Mouse (Mus musculus) forebrain, embryonic 10.5 days (tissue): Measurements from ENCODE around the gene Dlgap1. TPM values are rescaled to one million over a fixed set of nuclear protein-coding genes. Genes with fewer than 3 reads are reported as not detected.
A peak's percentile ranks its signal among the peaks of the same experiment; 100 is the strongest.

ENCODE experiments used
- DNase-seq: peaks from one replicate; pipeline ENCODE4 v3.0.0-alpha.2; 2017; ENCODE audit warnings: low spot score; ENCODE audit errors: extremely low spot score
- H3K27ac ChIP-seq: fragments of 300-500 bp; sonication (generic); 2 replicates; pipeline ENCODE4 v1.5.1; 2016; ENCODE audit warnings: mild to moderate bottlenecking
- H3K27me3 ChIP-seq: fragments of 300-500 bp; sonication (generic); 2 replicates; pipeline ENCODE4 v1.6.1; 2016; ENCODE audit warnings: mild to moderate bottlenecking; ENCODE audit not compliant: poor library complexity, severe bottlenecking
- H3K36me3 ChIP-seq: fragments of 300-500 bp; sonication (generic); replicated peaks from 2 replicates; pipeline ENCODE4 v1.6.1; 2016; ENCODE audit warnings: mild to moderate bottlenecking, moderate library complexity
- H3K4me1 ChIP-seq: fragments of 300-500 bp; sonication (generic); 2 replicates; pipeline ENCODE4 v1.6.1; 2016
- H3K4me3 ChIP-seq: fragments of 300-500 bp; sonication (generic); 2 replicates; pipeline ENCODE4 v1.5.1; 2016; ENCODE audit warnings: mild to moderate bottlenecking, moderate library complexity
- H3K9me3 ChIP-seq: fragments of 300-500 bp; sonication (generic); 2 replicates; pipeline ENCODE4 v1.6.1; 2016; ENCODE audit warnings: mild to moderate bottlenecking, moderate library complexity
- WGBS: fragments of 180-500 bp; shearing (Covaris S2); methylation state at CpG from one replicate; pipeline ENCODE4 v1.1.7; 2016; 5-methylcytosine and 5-hydroxymethylcytosine counted together
- polyA plus RNA-seq: library from polyadenylated mRNA; unstranded; fragments of >200 nt; fragmentation: Nextera tagmentation; extraction: Ambion mirVana; gene quantifications from 2 replicates; pipeline ENCODE4 v1.2.1, GENCODE M21; 2016

Dlgap1 gene
- polyA plus RNA-seq, 1 experiment from 2014 or later: 0.82 TPM

- peaks cover 2% of the 10 kb centered on the region; the same call in 1 of the 2 replicates for H3K9me3 ChIP-seq
- DNase-seq: no peak
- no peak overlapping the region for H3K4me3 ChIP-seq
- H3K27me3 ChIP-seq: no peaks in the 10 kb centered on the region
- H3K4me1 ChIP-seq: no peaks in the 10 kb centered on the region
- no peaks in the 10 kb centered on the region for H3K36me3 ChIP-seq
- H3K27ac ChIP-seq: no peak overlapping the region
- WGBS: 77% methylated on average over 5 of the region's 5 CpGs
These were observed 552.4 kb downstream of the Dlgap1 start for GRCm38 (mm10) chr17:70521058-70521851.

GRCm38 (mm10) chr17:70521971-70522370, 553.1 kb downstream of the Dlgap1 start:
- Histone ChIP-seq H3K4me3 (no peak overlapping the region), H3K4me1 (no peaks in the 10 kb centered on the region), H3K9me3 (0 out of 2 replicates have a peak, but pooled peaks cover 2% of the 10 kb centered on the region), H3K36me3 (no peaks in the 10 kb centered on the region), H3K27ac (no peak overlapping the region), H3K27me3 (no peaks in the 10 kb centered on the region)
- peak; percentile 12 for DNase-seq
- whole genome bisulfite sequencing: 47% methylated on average over 11 of the region's 11 CpGs

- H3K36me3 ChIP-seq: no peaks in the 10 kb centered on the region
- no peak overlapping the region for H3K27ac ChIP-seq
- WGBS: 70% methylated on average over 3 of the region's 3 CpGs
- no peak overlapping the region for H3K4me3 ChIP-seq
- DNase-seq: no peak
- no peaks in the 10 kb centered on the region for H3K9me3 ChIP-seq
- H3K4me1 ChIP-seq: no peaks in the 10 kb centered on the region
- no peaks in the 10 kb centered on the region for H3K27me3 ChIP-seq
These were observed 557.1 kb downstream of the Dlgap1 start for GRCm38 (mm10) chr17:70525990-70526389.

GRCm38 (mm10) chr17:70527101-70527500, 558.2 kb downstream of the Dlgap1 start:
- Histone ChIP-seq H3K27me3 (no peaks in the 10 kb centered on the region), H3K4me3 (no peak overlapping the region), H3K9me3 (no peaks in the 10 kb centered on the region), H3K27ac (no peak overlapping the region), H3K36me3 (no peaks in the 10 kb centered on the region), H3K4me1 (no peaks in the 10 kb centered on the region)
- no peak for DNase-seq
- WGBS: 36% methylated on average over 9 of the region's 9 CpGs

- WGBS: 64% methylated on average over 7 of the region's 7 CpGs
- DNase-seq: no peak
These were observed 559.6 kb downstream of the Dlgap1 start for GRCm38 (mm10) chr17:70528196-70529187.

GRCm38 (mm10) chr17:70534321-70534720, 565.4 kb downstream of the Dlgap1 start:
- Histone ChIP-seq H3K27ac (no peak overlapping the region), H3K9me3 (no peaks in the 10 kb centered on the region), H3K36me3 (no peaks in the 10 kb centered on the region), H3K4me1 (no peaks in the 10 kb centered on the region), H3K4me3 (no peak overlapping the region), H3K27me3 (no peaks in the 10 kb centered on the region)
- WGBS: 86% methylated on average over 3 of the region's 3 CpGs
- no peak for DNase-seq

More at GRCm38 (mm10) chr17:70528196-70529187, 559.6 kb downstream of the Dlgap1 start:
- H3K27ac ChIP-seq: no peak overlapping the region
- H3K4me1 ChIP-seq: no peaks in the 10 kb centered on the region
- no peaks in the 10 kb centered on the region for H3K36me3 ChIP-seq
- no peaks in the 10 kb centered on the region for H3K9me3 ChIP-seq
- H3K27me3 ChIP-seq: no peaks in the 10 kb centered on the region
- H3K4me3 ChIP-seq: no peak overlapping the region

GRCm38 (mm10) chr17:70541816-70542215, 572.9 kb downstream of the Dlgap1 start:
- Histone ChIP-seq H3K27me3 (no peaks in the 10 kb centered on the region), H3K4me3 (no peak overlapping the region), H3K27ac (no peak overlapping the region), H3K4me1 (no peaks in the 10 kb centered on the region), H3K36me3 (no peaks in the 10 kb centered on the region), H3K9me3 (no peaks in the 10 kb centered on the region)
- DNase-seq: no peak
- WGBS: 91% methylated on average over 4 of the region's 4 CpGs

- no peaks in the 10 kb centered on the region for H3K9me3 ChIP-seq
- H3K27me3 ChIP-seq: no peaks in the 10 kb centered on the region
- H3K4me1 ChIP-seq: no peaks in the 10 kb centered on the region
- no peaks in the 10 kb centered on the region for H3K36me3 ChIP-seq
- no peak overlapping the region for H3K27ac ChIP-seq
- 90% methylated on average over 4 of the region's 4 CpGs for WGBS
- no peak overlapping the region for H3K4me3 ChIP-seq
- DNase-seq: no peak
These were observed 581.9 kb downstream of the Dlgap1 start for GRCm38 (mm10) chr17:70550793-70551192.

- H3K9me3 ChIP-seq: no peaks in the 10 kb centered on the region
- no peak for DNase-seq
- H3K4me1 ChIP-seq: peaks cover 2% of the 10 kb centered on the region; the same call in 1 of the 2 replicates
- no peak overlapping the region for H3K4me3 ChIP-seq
- no peaks in the 10 kb centered on the region for H3K27me3 ChIP-seq
- H3K27ac ChIP-seq: no peak overlapping the region
- 85% methylated on average over 7 of the region's 7 CpGs for WGBS
- H3K36me3 ChIP-seq: no peaks in the 10 kb centered on the region
These were observed 592.7 kb downstream of the Dlgap1 start for GRCm38 (mm10) chr17:70561547-70561946.

- no peak for DNase-seq
- Histone ChIP-seq H3K4me1 (peaks cover 18% of the 10 kb centered on the region), H3K9me3 (no peaks in the 10 kb centered on the region), H3K4me3 (no peak overlapping the region), H3K36me3 (no peaks in the 10 kb centered on the region), H3K27me3 (no peaks in the 10 kb centered on the region), H3K27ac (no peak overlapping the region)
- 76% methylated on average over 5 of the region's 5 CpGs for WGBS
These were observed 602.0 kb downstream of the Dlgap1 start for GRCm38 (mm10) chr17:70570848-70571247.

- Histone ChIP-seq H3K27ac (no peak overlapping the region), H3K27me3 (no peaks in the 10 kb centered on the region), H3K36me3 (no peaks in the 10 kb centered on the region), H3K4me1 (peaks cover 15% of the 10 kb centered on the region), H3K9me3 (no peaks in the 10 kb centered on the region), H3K4me3 (no peak overlapping the region)
- 69% methylated on average over 8 of the region's 8 CpGs for WGBS
- DNase-seq: no peak
These were observed 614.2 kb downstream of the Dlgap1 start for GRCm38 (mm10) chr17:70583042-70583441.

GRCm38 (mm10) chr17:70586735-70587425, 618.0 kb downstream of the Dlgap1 start:
- peaks cover 10% of the 10 kb centered on the region; the same call in 1 of the 2 replicates for H3K4me1 ChIP-seq
- H3K27me3 ChIP-seq: no peaks in the 10 kb centered on the region
- no peaks in the 10 kb centered on the region for H3K36me3 ChIP-seq
- 83% methylated on average over 13 of the region's 13 CpGs for WGBS
- H3K4me3 ChIP-seq: no peak overlapping the region
- DNase-seq: no peak
- no peaks in the 10 kb centered on the region for H3K9me3 ChIP-seq
- no peak overlapping the region for H3K27ac ChIP-seq
